Mouse (Mus musculus) testis, adult 2 months (tissue): ENCODE data around the gene Rabl3. TPM values are rescaled to one million over a fixed set of nuclear protein-coding genes. Genes with fewer than 3 reads are reported as not detected.

Experiments used
- H3K27ac ChIP-seq: fragments of 200-500 bp; 2 replicates; pipeline ENCODE4 v1.5.1; 2012; ENCODE audit warnings: low read depth, low read length; ENCODE audit not compliant: control insufficient read depth, insufficient read depth
- H3K27me3 ChIP-seq: fragments of 200-500 bp; 2 replicates; pipeline ENCODE4 v1.6.1; 2012; ENCODE audit warnings: mild to moderate bottlenecking, low read length, moderate library complexity; ENCODE audit not compliant: control insufficient read depth, insufficient read depth
- H3K36me3 ChIP-seq: fragments of 200-500 bp; 2 replicates; pipeline ENCODE4 v1.6.1; 2012; ENCODE audit warnings: mild to moderate bottlenecking, low read length; ENCODE audit not compliant: control insufficient read depth, insufficient read depth
- H3K4me1 ChIP-seq: fragments of 200-500 bp; 2 replicates; pipeline ENCODE4 v1.6.1; 2012; ENCODE audit warnings: low read length; ENCODE audit not compliant: control insufficient read depth, insufficient read depth
- H3K4me3 ChIP-seq: fragments of 200-500 bp; 2 replicates; pipeline ENCODE4 v1.5.1; 2012; ENCODE audit warnings: low read depth, mild to moderate bottlenecking, low read length, moderate library complexity, mixed read lengths; ENCODE audit not compliant: control insufficient read depth
- CTCF ChIP-seq: fragments of 200-500 bp; IDR thresholded peaks from 2 replicates; pipeline ENCODE4 v1.5.1; 2012; ENCODE audit warnings: low read depth, mild to moderate bottlenecking, inconsistent platforms, low read length, moderate library complexity; ENCODE audit not compliant: control insufficient read depth, insufficient read depth, insufficient replicate concordance
- POLR2A ChIP-seq: fragments of 200-500 bp; IDR thresholded peaks from 2 replicates; pipeline ENCODE4 v1.6.1; 2012; ENCODE audit warnings: low read depth, mild to moderate bottlenecking, inconsistent platforms, low read length, moderate library complexity; ENCODE audit not compliant: control insufficient read depth
- polyA plus RNA-seq: library from polyadenylated mRNA; depleted of rRNA; stranded (reverse); fragments of >200 nt; gene quantifications from 2 replicates; pipeline ENCODE4 v1.2.3, GENCODE M21; 2012; rRNA removed

Rabl3 gene
- polyA plus RNA-seq = 5.5 and 6.0 TPM in 2 replicates

DNA sequence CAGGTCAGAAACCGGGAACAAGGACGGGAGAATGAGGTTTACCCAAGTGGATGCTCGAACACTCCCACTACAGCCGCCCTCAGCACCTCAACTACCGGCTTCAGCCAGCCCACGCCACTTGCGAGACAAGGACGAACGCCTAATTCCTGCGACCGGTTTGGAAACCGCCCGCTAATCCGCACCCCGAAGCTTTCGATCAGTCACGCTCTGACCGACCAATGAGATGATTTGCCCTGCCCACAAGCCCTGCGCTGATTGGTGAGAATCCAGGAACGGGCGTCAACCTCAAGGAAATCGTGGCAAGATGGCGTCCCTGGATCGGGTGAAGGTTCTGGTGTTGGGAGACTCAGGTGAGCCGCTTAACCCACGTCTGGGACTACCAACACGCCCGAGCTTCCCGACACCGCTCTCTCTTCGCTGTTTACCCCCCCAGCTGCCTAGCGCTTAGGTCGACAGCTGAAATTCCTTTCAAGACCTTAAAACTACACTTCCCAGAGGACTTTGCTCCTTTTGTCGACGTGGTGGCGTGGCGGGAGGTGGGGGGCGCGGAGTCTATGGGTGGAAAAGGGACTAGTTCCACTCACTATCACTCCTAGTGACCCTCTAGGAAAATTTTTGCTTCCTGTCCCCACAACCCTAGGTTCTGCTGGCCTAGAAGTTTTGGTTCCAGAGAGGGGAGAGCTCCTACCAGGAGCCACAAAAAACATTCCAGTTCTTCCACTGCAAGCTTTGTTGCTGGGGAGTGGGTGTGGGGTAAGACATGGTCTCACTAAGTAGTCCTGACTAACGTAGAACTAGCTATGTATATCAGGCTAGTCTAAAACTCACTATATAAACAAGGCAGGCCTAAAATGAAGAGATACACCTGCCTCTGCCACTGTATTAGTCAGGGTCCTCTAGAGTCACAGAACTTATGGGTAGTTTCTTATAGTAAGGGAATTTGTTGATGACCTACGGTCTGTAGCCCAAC is at the start of gene Rabl3, which contains the start of gene Gtf2e1:
Rabl3 (plus strand) TSS at position 275 of the 970 bp plus-strand sequence.
Gtf2e1 (minus strand) TSS at position 179 of the 970 bp plus-strand sequence.
- Histone ChIP-seq H3K4me1 (no peaks in the 10 kb centered on the region; the same call in none of the 2 replicates), H3K27ac (peak within 1 kb of the TSS; percentile 96)
- TF ChIP-seq CTCF (no peak), POLR2A (peak; percentile 90)

DNA sequence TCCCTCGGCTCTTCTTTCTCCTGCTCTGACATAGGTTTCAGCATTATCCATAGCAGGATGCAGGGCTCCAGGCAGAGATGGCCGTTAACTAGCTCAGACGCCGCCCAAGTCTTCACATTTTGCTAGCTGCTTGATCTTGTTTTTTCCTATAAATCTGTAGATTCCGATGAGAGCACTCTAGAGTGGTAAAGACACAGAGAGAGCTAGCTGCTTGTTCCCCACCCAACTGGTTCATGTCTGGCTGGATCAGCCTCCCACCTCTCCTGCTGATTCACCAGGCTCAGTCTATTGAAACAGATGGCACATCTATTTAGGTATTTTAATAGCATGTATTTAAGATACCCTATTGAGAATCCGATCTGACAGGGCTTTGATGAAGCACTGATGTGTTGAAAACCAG is 44.7 kb upstream of the Rabl3 start:
- Histone ChIP-seq H3K27me3 (no peaks in the 10 kb centered on the region), H3K4me3 (no peak overlapping the region), H3K27ac (no peak overlapping the region), H3K36me3 (no peaks in the 10 kb centered on the region), H3K4me1 (no peaks in the 10 kb centered on the region)
- no peak for TF ChIP-seq POLR2A

More for the DNA sequence above, at the start of gene Rabl3, which contains the start of gene Gtf2e1:
- Histone ChIP-seq H3K36me3 (peaks cover 3% of the 10 kb centered on the region; the same call in 1 of the 2 replicates), H3K4me3 (peak within 1 kb of the TSS; percentile 92), H3K27me3 (no peaks in the 10 kb centered on the region)

DNA sequence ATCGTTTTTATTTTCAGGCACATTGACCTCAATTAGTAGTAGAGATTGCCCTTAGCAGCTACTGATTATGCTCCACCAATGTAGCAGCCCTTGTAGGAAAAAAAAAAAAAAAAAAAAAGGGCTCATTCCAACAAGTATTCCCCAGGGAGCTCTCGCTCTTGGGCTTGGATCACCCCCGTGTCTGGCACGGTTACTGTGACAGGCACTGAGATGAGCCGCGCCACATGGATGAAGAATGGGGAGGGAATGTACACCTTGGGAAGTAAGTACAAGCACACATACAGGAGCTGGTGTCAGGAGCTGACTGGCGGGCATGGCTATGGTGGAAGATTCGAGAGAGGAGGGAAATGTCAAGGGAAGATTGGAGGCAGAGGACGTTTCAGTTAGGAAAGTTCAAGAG is 41.1 kb upstream of the Rabl3 start:
- no peak overlapping the region for H3K27ac ChIP-seq
- no peaks in the 10 kb centered on the region for H3K4me1 ChIP-seq
- TF ChIP-seq POLR2A (no peak), CTCF (no peak)
- H3K27me3 ChIP-seq = no peaks in the 10 kb centered on the region
- H3K4me3 ChIP-seq = no peak overlapping the region
- H3K36me3 ChIP-seq = no peaks in the 10 kb centered on the region

DNA sequence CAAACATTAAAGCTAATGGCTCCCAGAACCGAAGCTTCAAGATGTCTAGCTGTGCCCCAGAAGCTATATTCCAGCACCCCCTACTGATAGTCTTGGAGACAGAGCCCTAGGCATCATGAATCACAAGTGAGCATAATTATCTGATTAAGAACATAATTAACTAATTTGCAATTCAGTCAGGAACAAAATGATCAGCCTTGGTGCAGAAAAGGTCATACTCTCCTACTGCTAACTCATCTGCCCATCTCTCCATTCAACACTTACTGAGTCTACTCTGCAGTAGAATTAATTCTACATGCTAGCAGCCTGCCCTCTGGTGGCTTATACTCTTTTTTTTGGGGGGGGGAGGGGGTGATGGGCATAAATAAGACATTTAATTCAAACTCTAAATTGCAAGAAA is 35.2 kb upstream of the Rabl3 start:
- TF ChIP-seq POLR2A (no peak), CTCF (no peak)
- Histone ChIP-seq H3K4me3 (no peak overlapping the region), H3K4me1 (no peaks in the 10 kb centered on the region), H3K27me3 (no peaks in the 10 kb centered on the region), H3K27ac (no peak overlapping the region), H3K36me3 (no peaks in the 10 kb centered on the region)

DNA sequence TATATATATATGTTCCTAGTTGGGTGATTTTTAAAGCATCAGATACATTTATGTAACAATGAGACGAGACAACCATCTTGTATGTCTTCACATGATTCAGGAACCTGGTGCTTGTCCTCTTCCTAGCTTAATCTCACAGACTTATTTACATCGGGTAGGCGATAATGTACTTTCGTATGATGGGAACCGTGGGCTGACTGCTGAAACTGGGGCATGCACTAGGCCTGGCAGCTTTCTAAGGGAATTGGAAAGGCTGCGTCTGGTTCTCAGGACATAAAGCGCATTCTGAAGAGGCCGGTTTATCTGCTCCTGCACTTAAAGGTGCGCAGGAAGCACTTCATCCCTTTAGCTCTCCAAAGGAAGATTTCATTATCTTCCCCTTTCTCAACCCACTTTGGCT is 32.9 kb upstream of the Rabl3 start:
- no peaks in the 10 kb centered on the region for H3K27me3 ChIP-seq
- no peak overlapping the region for H3K4me3 ChIP-seq
- no peak for TF ChIP-seq CTCF
- no peak for TF ChIP-seq POLR2A
- H3K36me3 ChIP-seq = peaks cover 2% of the 10 kb centered on the region
- H3K4me1 ChIP-seq = no peaks in the 10 kb centered on the region
- H3K27ac ChIP-seq = no peak overlapping the region

DNA sequence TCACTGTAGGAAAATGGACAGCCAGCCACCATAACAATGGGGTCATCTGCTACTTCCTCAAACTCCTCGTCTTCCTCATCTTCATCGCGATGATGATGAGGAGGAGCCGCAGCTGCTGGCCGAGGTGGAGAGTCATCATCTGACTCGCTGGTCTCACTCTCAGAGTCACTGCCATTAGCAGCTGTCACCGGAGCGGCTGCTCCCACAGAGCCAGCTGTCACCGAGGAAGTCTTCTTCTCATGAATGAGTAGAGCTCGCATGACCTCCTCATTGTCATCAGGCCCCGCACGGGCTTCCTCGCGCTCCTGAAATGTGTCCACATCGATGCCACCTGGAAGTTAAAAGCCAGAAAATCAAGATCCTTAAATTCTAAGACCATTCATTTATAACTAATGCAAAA is 28.2 kb upstream of the Rabl3 start:
- Histone ChIP-seq H3K27me3 (no peaks in the 10 kb centered on the region), H3K36me3 (peaks cover 2% of the 10 kb centered on the region), H3K27ac (no peak overlapping the region), H3K4me1 (no peaks in the 10 kb centered on the region), H3K4me3 (no peak overlapping the region)
- TF ChIP-seq POLR2A (no peak), CTCF (no peak)

DNA sequence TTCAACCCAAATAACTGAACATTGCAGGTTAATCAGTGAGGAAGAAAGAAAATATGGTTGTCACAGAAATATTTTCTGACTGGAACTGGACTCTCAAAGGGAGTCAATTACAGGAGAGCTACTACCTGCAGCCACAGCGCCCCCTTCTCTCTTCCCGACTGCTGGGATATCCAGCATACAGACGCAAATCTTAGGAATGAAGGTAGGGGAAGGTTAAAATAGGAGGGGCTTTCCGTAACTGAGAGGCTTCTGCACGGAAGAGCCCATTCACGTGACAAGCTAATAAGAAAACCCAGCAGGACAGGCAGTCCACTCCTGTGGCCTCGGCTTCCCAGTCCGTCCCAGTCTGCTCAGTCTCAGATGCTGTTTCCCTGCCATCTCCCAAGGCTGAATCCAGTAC is 25.0 kb upstream of the Rabl3 start:
- no peak overlapping the region for H3K4me3 ChIP-seq
- H3K4me1 ChIP-seq = no peaks in the 10 kb centered on the region
- no peak for TF ChIP-seq POLR2A
- H3K36me3 ChIP-seq = peaks cover 2% of the 10 kb centered on the region
- no peaks in the 10 kb centered on the region for H3K27me3 ChIP-seq
- no peak overlapping the region for H3K27ac ChIP-seq
